Mouse (Mus musculus) urinary bladder, postnatal 14 days (tissue): ENCODE results near the gene Tmem119.
"Not testable (repeated sequence)": the region's sequence is repeated elsewhere in the genome, so short reads cannot be mapped to it uniquely, and the experiment has no call there.

Experiments
- DNase-seq: peaks from one replicate; pipeline ENCODE4 v3.0.0; 2021; ENCODE audit warnings: low spot score

Tmem119 gene

DNA sequence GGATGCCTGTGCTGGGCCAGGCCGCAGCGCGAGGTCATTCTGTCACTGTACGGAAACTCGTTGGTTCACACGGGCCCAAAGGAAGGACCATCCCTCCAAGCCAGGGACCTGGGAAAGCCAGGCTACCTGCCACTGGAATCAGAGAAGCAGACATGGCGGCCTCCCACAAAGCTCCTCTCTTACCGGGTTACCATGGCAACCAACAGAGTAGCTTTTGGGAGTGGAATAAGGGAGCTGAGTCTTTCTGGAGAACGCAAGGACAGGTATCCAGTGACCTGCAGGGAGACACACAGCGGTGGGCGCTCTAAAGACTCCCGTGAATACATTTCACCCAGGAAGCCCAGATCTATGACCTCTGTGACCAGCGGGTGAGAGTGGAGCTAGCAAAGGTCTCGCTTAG, 18.3 kb upstream of the Tmem119 start:
- DNase-seq = no peak

DNA sequence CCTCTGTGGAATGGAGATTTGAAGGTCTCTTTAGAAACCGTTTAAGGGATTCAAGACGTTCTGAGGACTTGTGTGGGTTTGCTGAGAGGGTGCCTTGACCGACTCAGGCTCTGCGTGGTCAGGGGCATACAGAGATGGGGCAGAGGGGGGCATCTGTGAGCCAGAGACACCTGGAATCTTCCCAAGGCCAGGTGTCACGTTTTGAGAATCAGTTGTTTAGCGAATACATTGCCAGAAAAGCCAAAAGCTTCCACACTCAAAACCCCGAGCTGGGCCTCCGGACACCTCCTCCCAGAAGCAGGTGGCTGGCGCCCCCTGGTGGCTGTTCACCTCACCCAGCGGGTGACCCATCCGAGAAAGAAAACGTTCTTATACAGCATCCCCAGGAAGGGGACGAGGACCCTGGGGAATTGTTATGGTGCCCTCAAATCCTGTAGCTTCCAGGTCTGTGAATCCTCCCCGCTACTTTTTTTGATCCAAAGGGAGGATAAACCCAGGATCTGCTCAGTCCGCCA, 15.4 kb upstream of the Tmem119 start:
- DNase-seq = peak; percentile 76

DNA sequence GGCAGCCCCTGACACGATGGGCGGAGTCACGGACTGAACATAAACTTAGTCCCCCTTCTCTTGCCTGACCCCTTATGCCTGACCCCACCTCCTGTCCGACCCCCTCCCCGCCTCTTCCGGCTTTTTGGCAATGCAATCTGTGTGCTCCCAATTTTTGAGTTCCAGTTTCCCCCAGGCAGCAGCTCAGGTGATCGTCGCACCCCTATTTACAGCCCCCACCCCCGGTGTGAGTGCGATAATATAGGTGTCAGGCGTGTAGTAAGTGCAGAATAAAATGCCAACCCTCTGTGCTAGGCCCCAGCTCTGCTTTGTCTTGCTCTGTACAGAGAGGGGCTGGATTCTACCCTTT, 14.7 kb upstream of the Tmem119 start:
- no peak for DNase-seq

DNA sequence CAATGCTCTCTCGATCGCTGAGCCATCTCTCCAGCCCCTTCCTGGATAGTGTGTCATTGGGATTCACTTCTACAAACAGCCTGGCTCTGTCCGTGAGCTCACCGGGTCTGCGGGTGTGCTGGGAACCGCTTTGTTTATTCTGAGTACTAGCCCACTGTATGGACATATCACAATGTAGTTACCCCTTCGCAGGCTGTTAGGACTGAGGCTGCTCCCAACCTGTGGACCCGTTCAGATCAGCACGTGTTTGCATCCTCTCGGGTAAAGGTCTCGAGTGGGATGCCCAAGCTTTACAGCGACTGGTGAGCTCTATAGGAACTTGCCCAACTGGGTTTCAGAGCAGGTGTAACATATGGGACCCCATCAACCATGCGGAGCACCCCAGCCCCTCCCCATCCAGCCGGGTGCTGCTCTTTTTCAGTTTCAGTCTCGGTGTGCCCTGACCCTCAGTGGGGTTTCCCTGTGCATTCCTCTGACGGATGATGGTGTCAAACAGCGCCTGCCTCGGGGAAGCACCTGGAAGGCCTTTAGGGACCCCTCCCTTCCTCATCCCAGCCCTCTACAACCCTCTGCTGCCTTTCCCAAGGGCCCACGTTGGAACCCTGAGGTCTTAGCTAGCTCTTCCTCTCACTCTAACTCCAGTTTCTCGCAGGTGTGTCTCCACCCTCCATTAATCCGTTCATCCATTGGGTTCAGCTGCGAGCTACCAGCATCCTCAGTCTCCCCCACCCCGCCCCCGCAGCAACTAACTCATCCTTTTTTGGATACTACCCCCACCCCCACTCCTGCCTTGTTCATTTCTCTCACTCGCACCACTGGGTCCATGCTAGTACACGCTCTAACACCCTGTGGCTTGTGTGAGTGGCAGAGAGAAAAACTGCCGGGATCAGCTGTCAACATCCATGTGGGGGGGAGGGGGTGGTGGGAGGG, 14.1 kb upstream of the Tmem119 start:
- no peak for DNase-seq

DNA sequence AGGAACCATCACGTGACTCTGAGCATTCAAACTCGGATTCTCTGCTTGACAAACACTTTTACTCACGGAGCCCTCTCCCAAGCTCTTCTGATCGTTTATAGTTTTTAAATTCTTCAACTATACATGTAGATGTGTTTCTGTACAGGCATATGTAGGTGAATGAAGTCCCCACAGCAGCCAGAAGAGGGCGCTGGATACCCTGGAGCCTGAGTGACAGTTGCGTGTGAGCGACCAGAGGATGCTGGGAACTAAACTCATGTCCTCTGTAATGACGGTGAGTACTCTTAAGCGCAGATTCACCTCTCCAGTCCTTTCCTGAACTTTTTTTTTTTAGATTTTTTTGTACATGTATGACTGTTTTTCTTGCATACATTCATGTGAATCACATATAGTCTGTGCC, 13.3 kb upstream of the Tmem119 start:
- no peak for DNase-seq

DNA sequence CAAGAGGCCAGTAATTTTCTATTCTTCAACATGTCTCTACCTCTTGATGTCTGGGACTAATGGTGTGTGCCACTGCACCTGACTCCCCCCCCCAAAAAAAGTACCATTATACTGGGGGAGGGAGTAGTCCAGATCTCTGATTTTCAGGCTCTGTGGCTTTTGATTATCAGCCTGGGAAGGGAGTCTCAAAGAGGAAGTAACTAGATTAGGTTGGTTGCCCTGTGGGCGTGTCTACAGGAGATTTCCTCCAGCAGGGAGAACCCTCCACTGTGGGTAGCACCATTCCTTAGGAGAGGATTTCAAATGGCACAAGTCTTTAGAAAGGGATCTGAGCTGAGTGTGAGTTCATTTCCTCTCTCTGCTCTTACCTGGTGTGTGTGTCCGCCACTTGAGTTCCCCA, 12.3 kb upstream of the Tmem119 start:
- no peak for DNase-seq

DNA sequence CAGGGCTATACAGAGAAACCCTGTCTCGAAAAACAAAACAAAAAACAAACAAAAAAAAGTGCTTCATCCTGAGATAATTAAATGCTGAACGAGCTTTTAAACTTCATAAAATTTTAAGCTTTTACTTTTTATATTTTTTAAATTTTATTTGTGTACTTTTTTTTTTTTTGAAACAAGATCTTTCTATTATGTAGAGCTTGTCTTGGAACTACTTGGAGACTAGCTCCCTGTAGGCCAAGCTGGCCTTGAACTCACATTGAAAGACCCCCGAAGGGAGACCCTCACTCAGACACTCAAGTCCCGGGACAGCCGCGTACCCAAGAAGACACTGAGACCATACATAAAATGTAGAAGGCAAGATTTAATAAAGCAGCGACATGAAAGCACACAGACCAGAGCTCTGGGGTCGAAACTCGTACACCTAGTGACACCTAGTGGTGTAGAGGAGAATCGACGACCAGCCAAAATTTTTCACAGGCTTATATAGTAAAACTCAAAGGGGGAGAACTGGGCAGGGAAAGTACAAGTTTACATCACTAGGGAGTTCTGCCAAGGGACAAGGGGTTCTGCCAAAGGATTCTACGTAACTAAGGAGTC, 11.6 kb upstream of the Tmem119 start:
- DNase-seq = not testable (repeated sequence)

DNA sequence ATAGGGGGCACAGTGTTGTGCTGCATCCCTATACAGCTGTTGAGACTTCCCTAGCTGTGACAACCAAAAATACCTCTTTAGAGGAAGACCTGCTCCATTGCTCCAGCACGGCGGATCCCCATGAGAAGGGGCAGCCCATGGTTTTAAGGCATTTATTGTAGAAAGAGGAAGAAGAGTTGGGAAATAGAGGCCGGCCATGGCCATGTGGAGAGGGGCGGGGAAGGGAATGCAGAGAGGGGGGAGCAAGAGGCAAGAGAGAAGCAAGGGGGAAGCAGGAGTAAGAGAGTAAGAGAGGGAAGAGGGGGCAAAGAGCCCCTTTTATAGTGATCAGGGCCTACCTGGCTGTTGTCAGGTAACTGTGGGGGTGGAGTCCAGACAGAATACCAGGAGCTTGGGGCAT, 9.8 kb upstream of the Tmem119 start:
- no peak for DNase-seq

DNA sequence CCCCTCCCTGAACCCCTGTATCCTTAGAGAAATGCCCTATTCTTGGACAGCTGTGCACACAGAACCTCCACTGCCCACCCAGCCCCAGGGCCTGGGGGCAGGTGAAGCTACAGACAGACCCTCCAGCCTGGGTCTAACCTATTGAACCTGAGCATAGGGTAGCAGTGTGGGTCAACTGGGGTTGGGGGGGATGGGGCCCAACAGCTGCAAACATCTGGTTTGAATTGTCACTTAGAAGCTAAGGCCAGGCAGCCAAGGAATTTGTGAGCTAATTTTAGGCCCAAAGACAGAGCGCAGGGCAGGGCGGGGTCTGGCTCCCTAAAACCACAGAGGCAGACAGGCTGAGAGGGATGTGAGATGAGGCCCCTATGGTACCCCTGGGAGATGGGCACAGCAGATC, 7.9 kb upstream of the Tmem119 start:
- no peak for DNase-seq

DNA sequence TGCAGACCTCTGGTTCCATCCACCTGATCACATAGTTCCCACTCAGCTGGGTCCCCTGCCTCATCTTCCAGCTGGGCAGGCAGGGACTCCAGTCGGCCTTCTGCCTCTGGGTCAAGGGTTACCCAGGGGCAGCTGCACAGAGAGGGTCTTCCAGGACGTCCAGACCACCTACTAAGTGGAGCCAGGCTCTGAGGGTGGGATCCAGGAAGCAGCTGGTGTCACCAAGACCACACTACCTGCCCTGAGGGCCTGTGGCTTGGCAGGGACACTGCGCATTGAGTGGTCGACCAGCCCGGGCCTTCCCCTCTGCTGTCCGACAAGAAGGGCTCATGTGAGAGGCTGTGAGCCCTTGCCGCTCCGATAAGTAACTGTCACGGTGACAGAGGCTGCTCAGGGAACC, 7.4 kb upstream of the Tmem119 start:
- no peak for DNase-seq

DNA sequence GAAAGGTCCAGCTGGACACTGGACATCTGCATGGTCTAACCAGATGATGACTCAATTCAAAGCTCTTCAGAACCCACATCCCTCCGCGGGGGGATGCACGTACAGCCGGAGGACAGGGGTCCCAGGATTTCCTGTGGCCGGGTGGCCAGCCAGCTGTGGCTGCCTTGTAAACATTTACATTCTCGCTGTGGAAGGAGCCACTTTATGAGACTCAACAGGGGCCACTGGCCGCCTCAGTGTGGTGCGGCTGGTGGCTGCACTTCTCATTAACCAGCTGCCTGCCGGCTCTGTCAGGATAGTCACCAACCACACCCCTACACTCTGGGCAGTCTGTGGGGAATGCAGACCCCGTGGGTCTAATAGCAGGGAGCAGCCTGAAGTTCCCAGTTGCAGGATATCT, 6.1 kb upstream of the Tmem119 start:
- no peak for DNase-seq

DNA sequence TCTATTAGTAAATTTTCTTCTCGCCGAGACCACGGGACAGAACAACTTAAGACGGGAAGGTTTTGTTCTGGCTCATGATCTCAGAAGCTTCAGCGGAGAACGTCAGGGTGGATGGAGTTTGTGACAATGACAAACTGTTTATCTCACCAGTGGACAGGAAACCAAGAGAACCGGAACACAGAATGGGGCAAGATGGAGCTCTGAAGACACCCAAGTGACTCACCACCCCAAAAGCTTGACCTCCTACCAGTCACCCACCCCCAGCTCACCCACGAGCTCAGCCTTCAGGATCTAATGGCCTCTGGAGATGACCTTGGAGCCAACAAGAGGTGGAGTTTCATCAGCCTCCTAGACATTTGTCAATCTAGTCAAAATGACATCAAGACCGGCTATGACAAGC, 5.0 kb upstream of the Tmem119 start:
- DNase-seq = no peak

DNA sequence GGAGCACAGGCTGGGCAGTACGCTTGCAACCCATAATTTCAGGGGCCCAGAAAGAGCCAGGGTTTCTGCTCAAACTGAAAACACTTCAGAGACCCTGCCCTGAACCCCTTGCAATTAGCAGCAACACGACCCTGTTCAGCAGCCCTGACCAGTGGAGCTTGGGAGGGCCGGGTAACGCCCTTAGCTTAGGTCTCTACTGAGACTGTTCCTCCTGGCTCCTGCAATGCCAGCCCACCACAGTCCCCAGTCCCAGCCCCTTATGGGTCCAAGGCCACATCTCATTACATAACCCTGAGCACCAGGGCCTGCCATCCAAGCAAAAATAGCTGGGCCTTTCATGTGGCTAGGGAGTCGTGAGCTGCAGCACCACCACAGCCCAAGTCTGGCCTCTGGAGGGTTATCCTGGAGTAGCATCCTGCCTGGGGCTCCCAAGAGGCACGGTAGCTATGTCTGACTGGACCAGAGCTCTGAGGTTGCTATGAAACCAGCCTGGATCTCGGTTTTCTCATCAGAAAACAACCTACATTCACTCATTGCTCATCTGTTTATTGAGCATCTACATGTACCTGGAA, 4.2 kb upstream of the Tmem119 start:
- DNase-seq = no peak

DNA sequence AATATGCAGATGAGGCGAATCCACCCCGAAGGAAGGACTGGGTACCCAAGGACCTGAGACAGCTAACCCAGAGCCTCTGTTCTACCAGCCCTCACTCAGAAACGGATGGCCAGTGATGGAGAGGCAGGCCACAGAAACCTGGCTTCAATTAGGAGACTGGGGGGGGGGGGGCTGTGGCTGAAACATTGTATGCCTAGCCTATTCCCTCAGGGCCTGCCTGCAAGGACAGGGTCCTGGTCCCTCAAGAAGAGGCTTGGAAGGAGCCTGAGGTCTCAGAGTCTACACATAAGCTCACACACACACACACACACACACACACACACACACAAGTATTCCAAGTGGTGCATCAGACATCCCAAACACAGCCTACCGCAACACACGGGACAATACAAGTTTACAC, 625 bp downstream of the Tmem119 start:
- DNase-seq = no peak

DNA sequence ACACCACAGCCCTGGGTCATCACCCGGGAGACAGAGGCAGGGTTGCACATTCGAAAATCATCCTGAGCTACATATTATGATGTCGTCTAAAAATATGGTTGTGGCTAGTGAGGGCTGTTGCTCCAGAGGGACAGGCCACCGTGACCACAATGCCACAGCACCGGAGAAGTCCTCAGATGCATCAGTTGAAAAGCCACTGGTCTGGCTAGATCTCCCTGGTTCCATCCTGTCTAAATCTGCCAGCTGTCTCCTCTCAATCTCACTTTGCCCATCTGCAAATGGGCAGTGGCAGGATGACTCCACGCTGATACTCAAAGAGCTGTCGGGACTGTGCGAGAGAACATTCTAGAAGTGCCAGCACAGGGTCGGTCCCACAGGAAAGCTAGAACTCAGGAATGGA, 1.8 kb downstream of the Tmem119 start:
- no peak for DNase-seq

DNA sequence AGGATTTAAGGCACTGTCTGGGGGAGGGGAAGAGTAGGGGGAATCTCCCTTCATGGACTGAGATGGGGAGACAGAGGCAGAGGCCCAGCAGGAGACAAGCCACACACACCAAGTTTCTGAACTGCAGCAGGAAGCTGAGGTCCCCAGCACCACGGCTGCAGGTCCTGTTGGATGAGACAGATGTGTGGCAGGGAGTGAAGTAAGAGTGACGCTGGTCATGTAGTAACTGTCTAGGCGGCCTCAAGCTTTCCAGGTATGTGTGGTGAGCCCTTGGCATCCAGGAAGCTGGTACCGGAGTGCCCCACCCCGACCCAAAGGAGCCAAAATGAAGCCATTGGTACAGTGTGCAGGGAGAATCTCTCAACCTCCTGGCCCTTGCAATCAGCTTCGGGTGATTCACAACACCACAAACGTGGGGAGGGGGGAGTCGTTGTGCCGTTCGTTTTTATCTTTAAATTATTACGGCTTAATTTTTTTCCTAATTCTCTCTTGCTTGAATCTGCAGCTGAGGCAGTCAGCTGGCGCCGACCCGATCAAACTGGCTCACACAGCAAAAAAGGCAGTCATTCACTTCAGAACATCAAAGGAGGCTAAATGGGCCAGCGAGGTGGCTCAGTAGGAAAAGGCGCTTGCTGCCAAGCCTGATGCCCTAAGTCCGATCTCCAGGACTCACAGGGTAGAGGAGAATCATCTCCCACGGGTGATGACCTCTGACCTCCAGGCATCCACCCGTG, 3.0 kb downstream of the Tmem119 start:
- DNase-seq = no peak

DNA sequence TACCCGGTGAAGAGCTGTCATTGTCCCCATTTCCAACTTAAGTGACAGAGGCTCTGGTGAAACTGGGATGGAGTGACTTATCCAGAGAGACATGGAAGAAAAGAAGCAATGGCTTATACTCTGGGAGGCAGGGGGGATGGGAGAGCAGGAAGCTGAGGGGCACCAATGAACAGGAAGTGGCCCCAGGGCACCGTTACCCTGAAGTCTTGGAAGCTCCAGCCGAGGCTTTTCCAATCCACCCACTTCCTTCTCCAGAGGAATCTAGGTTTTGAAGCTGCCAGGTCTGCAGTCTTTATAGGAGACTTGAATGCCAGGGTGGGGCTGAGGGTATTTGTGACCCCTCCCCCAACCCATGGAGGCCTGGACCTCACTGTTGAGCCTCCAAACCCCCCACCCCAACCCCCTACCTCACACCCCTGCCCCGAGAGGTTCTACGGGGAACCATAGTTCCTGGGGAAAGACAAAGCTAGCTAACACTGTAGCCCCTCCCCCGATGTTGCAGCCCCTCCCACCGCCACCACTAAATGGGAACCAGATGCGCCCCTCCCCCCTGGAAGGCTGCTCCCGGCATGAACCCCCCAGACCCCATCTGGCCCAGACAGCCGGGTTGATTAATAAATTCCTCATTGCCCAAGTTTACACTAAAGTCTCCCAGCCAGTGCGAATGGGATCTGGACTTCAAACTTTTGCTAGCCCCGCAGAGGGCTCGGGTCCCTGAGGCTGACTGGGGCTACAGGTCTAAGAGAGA, 3.7 kb downstream of the Tmem119 start:
- DNase-seq = no peak

DNA sequence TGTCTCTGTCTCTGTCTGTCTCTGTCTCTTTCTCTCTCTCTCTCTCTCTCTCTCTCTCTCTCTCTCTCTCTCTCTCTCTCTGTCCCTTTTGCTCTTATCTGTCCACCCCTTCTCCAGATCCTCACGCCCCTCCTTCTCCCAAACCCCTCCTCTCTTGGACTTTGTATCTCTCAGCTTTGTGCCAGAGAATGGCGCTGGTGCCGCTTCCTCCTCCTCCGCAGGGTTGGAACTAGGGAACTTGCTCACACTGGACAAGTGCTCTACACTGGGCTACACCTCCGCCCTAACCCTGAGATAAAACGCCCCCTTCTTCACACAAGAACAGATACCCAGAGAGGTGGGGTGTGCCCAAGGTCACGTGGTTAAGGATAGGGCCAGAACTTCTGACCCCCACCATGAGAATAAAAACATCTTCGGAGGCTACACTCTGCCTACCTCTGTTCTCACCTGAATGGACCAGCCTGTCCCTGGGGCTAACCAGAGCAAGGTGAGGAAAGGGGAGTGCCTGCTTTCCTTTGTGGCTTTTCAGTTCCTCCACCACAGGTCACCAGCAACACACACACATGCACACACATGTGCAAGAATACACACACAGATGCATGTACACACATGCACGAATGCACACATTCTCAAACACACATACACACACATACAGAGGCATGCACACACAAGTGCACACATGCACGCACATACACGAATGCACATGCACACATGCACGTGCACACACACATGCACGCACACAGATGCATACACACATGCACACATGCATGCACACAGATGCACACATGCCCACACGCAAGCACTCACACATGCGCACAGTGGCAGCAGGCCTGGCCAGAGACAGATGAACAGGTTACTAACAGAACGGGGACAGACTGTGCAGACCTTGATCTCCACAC, 8.9 kb downstream of the Tmem119 start:
- no peak for DNase-seq

DNA sequence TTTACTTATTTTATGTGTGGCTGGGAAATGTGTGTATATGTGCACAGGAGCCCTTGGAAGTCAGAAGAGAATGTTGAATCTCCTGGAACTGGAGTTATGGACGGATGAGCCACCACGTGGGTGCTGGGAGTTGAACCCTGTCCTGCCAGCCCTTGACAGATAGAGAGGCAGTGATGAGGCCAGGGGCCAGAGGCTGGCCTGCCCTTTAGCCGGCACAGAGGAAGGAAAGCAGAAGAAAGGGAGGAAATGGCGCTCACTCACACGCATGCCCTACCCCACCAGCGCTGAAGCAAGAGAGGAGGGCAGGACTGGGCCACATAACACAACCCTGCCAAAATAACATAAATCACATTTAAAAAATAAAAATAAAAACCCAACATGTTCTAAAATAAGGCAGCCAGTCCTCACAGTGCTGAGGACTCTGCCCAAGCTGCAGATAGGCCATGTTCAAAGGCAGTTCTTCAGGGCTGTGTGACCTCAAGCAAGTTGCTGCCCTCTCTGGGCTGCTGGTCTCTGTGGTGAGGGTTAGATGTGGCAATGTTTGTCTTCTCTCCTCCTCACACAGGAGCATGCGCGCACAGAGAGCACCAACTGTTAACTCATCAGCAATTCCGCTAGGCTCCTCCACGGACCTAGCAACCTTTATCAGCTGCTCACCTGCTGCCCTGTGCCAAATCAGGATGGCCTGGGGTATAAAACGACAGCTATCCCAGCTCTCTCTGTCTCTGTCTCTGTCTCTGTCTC, 9.7 kb downstream of the Tmem119 start:
- DNase-seq = no peak
